Mouse (Mus musculus) olfactory bulb, adult 2 months (tissue): ENCODE results near the gene Cabin1.

Experiments
- CTCF ChIP-seq: fragments of 200-500 bp; IDR thresholded peaks from 2 replicates; pipeline ENCODE4 v1.5.1; 2012; ENCODE audit warnings: low read depth, mild to moderate bottlenecking, low read length, moderate library complexity; ENCODE audit not compliant: insufficient read depth
- POLR2A ChIP-seq: fragments of 200-500 bp; IDR thresholded peaks from 2 replicates; pipeline ENCODE4 v1.6.1; 2012; ENCODE audit warnings: mild to moderate bottlenecking, low read depth, low read length, moderate library complexity; ENCODE audit not compliant: insufficient read depth

DNA sequence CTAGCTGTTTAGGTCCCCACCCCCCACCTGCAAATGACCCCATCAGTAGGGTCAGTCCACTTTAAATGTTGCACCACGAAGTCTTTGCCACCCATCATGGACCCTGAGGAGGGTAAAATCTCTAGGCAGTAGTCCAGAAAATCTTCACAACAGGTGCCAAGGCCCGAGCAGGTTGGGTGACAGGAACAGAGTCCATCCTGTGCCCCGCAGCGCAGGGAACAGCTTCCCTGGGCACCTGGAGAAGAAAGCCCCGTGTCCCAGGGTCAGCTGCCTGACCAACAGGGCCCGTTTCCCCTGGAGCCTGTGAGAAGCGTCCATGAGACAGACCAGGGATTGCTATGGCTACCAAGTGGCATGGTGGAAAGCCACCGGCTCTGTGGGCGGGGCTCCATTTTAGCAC, 121.7 kb downstream of the Cabin1 start:
- no peak for TF ChIP-seq CTCF
- TF ChIP-seq POLR2A: no peak
